Mouse (Mus musculus) T-helper 17 cell (primary cell): Measurements from ENCODE around the gene Mcmbp.

ENCODE experiments used
- in situ Hi-C, 2 experiments: fragments of 300-600 bp; cut with MboI, MseI; formaldehyde crosslinking; loops; 1 replicate in 1 of 2; 2 replicates in 1 of 2; pipeline ENCODE4 v1.15.1; 2025; ENCODE audit warnings: high pct_unique_total_duplicates in 2 of 2

Gene Mcmbp

DNA sequence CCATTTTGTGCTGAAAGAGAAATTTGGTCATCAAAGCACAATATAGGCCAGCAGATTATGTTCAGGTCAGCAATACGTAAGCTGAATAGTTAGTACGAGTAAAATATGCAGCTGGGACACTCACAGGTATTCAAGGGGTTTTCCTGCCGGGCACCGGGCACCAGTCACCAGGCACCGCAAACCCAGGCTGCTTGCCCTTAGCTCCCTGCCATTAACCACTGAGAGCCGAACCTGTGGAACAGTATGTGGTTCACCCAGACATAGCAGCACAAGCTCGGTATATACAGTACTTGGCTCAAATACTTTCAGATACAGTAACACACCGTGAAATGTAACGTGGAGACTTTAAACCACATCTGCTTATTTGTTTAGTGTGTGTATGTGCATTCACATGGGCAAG lies 15.1 kb downstream of the Mcmbp start:
- in situ Hi-C loops: no loop called here

DNA sequence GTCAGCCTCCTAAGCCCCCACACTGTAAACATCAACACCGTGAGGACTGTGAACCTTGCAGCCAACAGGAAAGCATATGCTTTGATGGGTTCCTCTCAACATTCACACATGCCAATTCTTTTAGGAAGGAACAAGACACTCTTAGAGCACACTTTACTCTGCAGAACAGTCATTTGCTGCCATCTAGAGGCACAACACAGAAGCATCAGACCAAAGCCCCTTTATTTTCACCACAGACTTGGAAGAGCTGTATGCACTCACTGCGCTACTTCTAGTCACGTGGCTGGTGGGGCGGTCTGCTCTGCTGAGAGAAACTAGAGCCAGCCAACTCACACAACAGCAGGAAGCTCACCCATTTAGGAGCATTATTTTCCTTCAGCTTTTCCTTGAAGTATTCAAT lies 15.5 kb downstream of the Mcmbp start:
- in situ Hi-C loops: no loop called here

GRCm38 (mm10) chr7:128717991-128718390 lies 22.3 kb downstream of the Mcmbp start:
- in situ Hi-C loops: no loop called here

GRCm38 (mm10) chr7:128705735-128706134 lies 34.6 kb downstream of the Mcmbp start:
- in situ Hi-C loops: no loop called here

DNA sequence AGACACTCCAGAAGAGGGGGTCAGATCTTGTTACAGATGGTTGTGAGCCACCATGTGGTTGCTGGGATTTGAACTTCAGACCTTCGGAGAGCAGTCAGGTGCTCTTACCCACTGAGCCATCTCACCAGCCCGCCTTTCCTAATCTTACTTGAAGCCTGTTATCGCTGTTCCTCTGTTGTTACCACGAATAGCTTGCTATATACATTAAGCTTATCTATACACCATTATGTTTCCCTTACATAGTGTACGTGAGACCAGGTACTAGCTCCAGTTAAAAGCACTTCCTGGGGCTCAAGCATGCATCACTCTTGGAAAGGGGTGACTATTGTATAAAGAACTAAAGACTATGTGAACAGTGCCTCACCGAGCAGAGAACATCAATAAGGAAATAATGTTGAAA lies 40.3 kb downstream of the Mcmbp start:
- in situ Hi-C loops: loop anchor here in 1 of 2 experiments (5.0 kb wide), 2 partner anchors 273 to 328 kb away; no protein-coding TSS in a partner anchor

DNA sequence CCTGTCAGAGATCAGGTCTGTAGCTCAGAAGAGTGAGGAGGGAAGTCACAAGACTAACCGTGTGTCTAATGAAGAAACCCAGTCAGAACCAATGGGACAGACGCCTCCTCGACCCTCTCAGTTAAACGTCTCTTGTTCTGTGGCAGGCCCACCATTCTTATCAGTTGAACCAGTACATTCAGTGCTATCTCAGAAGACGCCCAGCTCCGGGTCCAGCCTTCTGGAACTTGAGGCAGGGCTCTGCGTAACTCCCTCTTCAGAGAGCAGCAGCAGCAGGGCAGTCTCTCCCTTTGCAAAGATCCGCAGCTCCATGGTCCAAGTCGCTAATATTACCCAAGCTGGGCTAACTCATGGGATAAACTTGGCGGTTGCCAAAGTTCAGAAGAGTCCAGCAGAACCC lies 45.4 kb downstream of the Mcmbp start:
- in situ Hi-C loops: loop anchor here in 1 of 2 experiments (5.0 kb wide), 1 partner anchor 328 kb away; no protein-coding TSS in a partner anchor

DNA sequence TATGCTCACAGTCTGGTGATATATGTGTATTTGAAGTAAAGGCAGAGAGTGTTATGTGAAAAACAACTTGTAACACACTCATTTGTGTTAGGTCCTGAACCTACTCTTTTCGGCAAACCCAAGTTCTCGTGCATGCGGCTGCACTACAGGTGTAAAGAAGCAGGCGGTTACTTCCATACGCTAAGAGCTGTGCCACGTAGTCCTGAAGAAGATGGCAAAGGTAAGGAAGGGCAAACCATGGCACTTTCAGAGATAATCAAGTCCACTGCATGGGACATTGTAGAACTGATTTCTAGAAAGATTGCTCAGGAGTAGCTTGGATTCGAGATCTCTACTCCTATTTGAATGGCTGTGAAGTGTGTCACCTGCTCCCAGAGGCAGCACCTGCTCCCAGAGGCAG lies 48.1 kb downstream of the Mcmbp start:
- in situ Hi-C loops: loop anchor here in 1 of 2 experiments (5.0 kb wide), 1 partner anchor 325 kb away; no protein-coding TSS in a partner anchor

DNA sequence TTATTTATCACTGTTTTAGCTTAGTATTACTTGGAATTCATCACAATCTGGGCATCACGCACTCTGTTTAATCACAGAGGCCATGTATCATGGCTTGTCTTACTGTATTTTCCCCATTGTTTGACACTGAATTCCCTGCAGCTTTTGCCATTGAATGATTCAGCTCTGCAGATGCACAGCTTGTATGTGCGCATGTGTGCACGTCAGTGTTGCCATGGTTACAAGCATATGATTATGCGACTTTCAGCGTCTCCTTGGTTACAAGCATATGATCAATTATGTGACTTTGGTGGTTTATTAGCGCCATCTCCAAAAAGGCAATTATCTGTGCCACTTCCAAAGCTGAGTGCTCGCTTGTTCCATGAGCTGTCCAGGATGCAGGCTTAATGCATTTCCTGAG lies 49.5 kb downstream of the Mcmbp start:
- in situ Hi-C loops: loop anchor here in 1 of 2 experiments (5.0 kb wide), 1 partner anchor 323 kb away; no protein-coding TSS in a partner anchor

DNA sequence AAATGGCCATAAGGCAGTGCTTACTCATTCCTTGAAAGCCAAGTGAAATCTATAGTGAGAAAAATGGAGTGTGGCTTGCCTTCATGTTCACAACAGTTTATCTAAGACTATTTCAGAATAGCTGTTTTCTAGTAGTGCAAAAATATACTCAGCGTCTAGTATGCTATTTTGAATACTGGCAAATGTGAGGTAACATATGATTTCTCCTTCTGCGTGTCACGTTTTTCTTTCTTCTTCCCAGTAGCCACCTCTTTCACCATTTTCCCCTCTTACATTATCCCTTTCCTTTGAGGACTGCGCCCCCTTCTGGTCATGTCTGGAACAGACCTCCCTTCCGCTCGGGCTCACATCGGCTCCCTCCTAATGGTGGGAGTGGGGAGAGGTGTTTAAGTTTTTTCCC lies 50.2 kb downstream of the Mcmbp start:
- in situ Hi-C loops: loop anchor here in 1 of 2 experiments (5.0 kb wide), 1 partner anchor 323 kb away; no protein-coding TSS in a partner anchor

- in situ Hi-C loops: loop anchor here (5.0 kb wide), 2 partner anchors 102 to 442 kb away; partner anchors contain the start of gene Tgfb1i1 (in 1 of the 2)
Measured at GRCm38 (mm10) chr7:128689347-128689746, 50.9 kb downstream of the Mcmbp start.

GRCm38 (mm10) chr7:128687821-128688564 lies 52.3 kb downstream of the Mcmbp start:
- in situ Hi-C loops: loop anchor here (5.0 kb wide), 2 partner anchors 101 to 441 kb away; partner anchors contain the start of gene Tgfb1i1 (in 1 of the 2)

GRCm38 (mm10) chr7:128678546-128678945 lies 61.7 kb downstream of the Mcmbp start:
- in situ Hi-C loops: no loop called here

DNA sequence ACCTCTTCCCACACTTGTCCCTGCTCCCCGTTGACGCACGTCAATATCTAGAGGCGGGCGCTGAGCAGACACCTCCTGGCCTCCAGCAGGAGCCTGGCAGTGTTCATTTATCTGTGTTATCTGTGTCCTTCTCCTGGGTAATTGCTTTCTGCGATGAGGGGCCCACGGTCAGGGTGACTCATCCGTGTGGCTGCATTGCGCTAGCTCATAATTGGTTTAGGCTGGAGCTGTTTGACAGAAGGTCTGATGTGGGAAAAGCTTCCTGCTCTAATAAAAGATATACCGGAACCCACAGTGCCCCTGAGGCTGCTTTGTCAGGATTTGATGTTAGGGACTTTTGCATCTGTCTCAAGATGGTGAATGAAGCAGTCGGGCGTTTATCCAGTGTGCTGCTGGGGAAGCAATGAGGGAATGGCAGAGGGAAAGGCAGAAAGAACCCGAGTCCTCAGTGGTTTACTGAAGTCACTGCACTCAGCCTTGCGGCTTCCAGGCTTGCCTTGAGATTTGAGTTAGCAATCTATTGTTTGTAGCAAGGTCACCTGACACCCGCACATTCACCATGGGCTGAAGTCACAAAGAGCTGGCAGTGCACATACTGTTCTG lies 67.8 kb downstream of the Mcmbp start:
- in situ Hi-C loops: no loop called here

- in situ Hi-C loops: no loop called here
Measured at GRCm38 (mm10) chr7:128671952-128672351, 68.3 kb downstream of the Mcmbp start.

DNA sequence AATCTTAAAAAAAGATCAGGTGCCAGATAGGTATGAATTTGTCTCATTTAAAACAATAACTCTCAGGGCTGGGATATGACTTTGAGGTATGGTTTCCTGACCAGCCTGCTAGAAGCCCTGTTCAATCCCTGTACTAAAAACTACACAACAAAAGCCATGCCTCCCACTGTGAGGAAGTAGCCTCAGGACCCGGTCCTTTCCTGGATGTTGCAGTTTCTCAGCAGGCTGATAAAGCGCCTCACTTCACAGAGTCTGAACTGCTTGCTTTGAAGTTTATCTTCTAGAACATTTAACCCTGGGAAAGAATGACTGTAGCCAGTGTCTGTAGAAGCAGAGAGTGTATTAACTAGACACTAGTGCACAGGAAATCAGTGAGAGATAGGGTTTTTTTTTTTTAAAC lies 71.5 kb downstream of the Mcmbp start:
- in situ Hi-C loops: no loop called here

DNA sequence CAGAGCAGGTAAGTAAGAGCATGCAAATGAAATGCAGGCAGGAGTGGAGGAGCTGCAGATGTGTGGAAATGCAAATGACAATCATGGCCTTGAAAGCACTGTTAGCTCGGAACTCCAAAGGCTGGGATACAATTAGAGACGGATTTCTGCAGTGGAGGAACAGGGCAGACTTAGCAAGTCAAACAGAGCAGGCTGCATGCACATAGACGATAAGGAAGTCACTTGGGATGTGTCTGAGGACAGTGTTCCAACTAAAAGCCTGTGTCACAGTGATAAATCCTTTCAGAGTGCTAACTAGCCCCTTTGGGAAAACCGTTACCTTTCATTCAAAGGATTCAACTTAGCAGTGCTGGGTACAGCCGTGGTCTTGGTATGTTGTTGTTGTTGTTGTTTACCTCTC lies 72.5 kb downstream of the Mcmbp start:
- in situ Hi-C loops: no loop called here

- in situ Hi-C loops: no loop called here
Measured at GRCm38 (mm10) chr7:128664861-128665377, 75.4 kb downstream of the Mcmbp start.

GRCm38 (mm10) chr7:128663906-128664305 lies 76.4 kb downstream of the Mcmbp start:
- in situ Hi-C loops: no loop called here

- in situ Hi-C loops: no loop called here
Measured at GRCm38 (mm10) chr7:128656970-128657369, 83.3 kb downstream of the Mcmbp start.
